Mouse (Mus musculus) kidney, embryonic 15.5 days (tissue): ENCODE data around the gene Slc9a3. TPM values are rescaled to one million over a fixed set of nuclear protein-coding genes. Genes with fewer than 3 reads are reported as not detected.

Experiments
- ATAC-seq: fragments of 200-750 bp; cut with Nextera tagmentation; replicated peaks from 2 replicates; pipeline ENCODE4 v1.8.0; 2017; ENCODE audit warnings: moderate TSS enrichment; ENCODE audit not compliant: low FRiP score
- H3K27ac ChIP-seq: fragments of 300-500 bp; sonication (generic); 2 replicates; pipeline ENCODE4 v1.5.1; 2015; ENCODE audit warnings: mild to moderate bottlenecking, inconsistent platforms
- H3K27me3 ChIP-seq: fragments of 300-500 bp; sonication (generic); 2 replicates; pipeline ENCODE4 v1.6.1; 2015; ENCODE audit warnings: inconsistent platforms
- H3K36me3 ChIP-seq: fragments of 300-500 bp; sonication (generic); 2 replicates; pipeline ENCODE4 v1.6.1; 2015; ENCODE audit warnings: inconsistent platforms
- H3K4me1 ChIP-seq: fragments of 300-500 bp; sonication (generic); 2 replicates; pipeline ENCODE4 v1.6.1; 2015; ENCODE audit warnings: inconsistent platforms
- H3K4me2 ChIP-seq: fragments of 300-500 bp; sonication (generic); 2 replicates; pipeline ENCODE4 v1.6.1; 2015; ENCODE audit warnings: moderate library complexity, mild to moderate bottlenecking, inconsistent platforms
- H3K4me3 ChIP-seq: fragments of 300-500 bp; sonication (generic); replicated peaks from 2 replicates; pipeline ENCODE4 v1.5.1; 2015; ENCODE audit warnings: mild to moderate bottlenecking, inconsistent platforms
- H3K9ac ChIP-seq: fragments of 300-500 bp; sonication (generic); 2 replicates; pipeline ENCODE4 v1.6.1; 2015; ENCODE audit warnings: mild to moderate bottlenecking, inconsistent platforms
- H3K9me3 ChIP-seq: fragments of 300-500 bp; sonication (generic); replicated peaks from 2 replicates; pipeline ENCODE4 v1.6.1; 2016; ENCODE audit warnings: inconsistent platforms
- WGBS: fragments of 180-500 bp; shearing (Covaris S2); methylation state at CpG from one replicate; pipeline ENCODE4 v1.1.7; 2015; ENCODE audit warnings: mixed read lengths; 5-methylcytosine and 5-hydroxymethylcytosine counted together
- polyA plus RNA-seq: library from polyadenylated mRNA; unstranded; fragments of >200 nt; fragmentation: Nextera tagmentation; extraction: Ambion mirVana; gene quantifications from 2 replicates; pipeline ENCODE4 v1.2.1, GENCODE M21; 2015

Gene Slc9a3
- polyA plus RNA-seq, 1 experiment from 2014 or later: 1.8 TPM

- Histone ChIP-seq H3K27ac (no peak overlapping the region), H3K4me3 (peak overlapping the region; percentile 50), H3K27me3 (no peaks in the 10 kb centered on the region), H3K4me1 (peaks cover 11% of the 10 kb centered on the region), H3K4me2 (peak overlapping the region; percentile 82), H3K9me3 (no peaks in the 10 kb centered on the region), H3K36me3 (peaks cover 18% of the 10 kb centered on the region), H3K9ac (peak overlapping the region; percentile 45; the same call in 1 of the 2 replicates)
- ATAC-seq: peak; percentile 81
- 5% methylated on average over 19 of the region's 19 CpGs for WGBS
These were observed 45.2 kb downstream of the Slc9a3 start for GRCm38 (mm10) chr13:74166348-74167056.

GRCm38 (mm10) chr13:74167057-74167413 lies 45.8 kb downstream of the Slc9a3 start:
- H3K27me3 ChIP-seq: no peaks in the 10 kb centered on the region
- peak overlapping the region; percentile 50 for H3K4me3 ChIP-seq
- ATAC-seq: peak; percentile 49
- WGBS: 12% methylated on average over 9 of the region's 9 CpGs
- no peak overlapping the region for H3K27ac ChIP-seq
- H3K9me3 ChIP-seq: no peaks in the 10 kb centered on the region
- peaks cover 23% of the 10 kb centered on the region for H3K36me3 ChIP-seq
- H3K4me2 ChIP-seq: peak overlapping the region; percentile 82
- peaks cover 11% of the 10 kb centered on the region for H3K4me1 ChIP-seq
- H3K9ac ChIP-seq: peak overlapping the region; percentile 45; the same call in 1 of the 2 replicates

- ATAC-seq: no peak
- Histone ChIP-seq H3K36me3 (peaks cover 28% of the 10 kb centered on the region), H3K9me3 (no peaks in the 10 kb centered on the region), H3K4me1 (peaks cover 11% of the 10 kb centered on the region), H3K9ac (no peak overlapping the region), H3K4me3 (no peak overlapping the region), H3K27me3 (no peaks in the 10 kb centered on the region), H3K27ac (no peak overlapping the region), H3K4me2 (no peak overlapping the region)
- 90% methylated on average over 2 of the region's 2 CpGs for WGBS
These were observed 46.2 kb downstream of the Slc9a3 start for GRCm38 (mm10) chr13:74167492-74167891.

GRCm38 (mm10) chr13:74169446-74170164 lies 48.3 kb downstream of the Slc9a3 start:
- H3K4me1 ChIP-seq: peaks cover 11% of the 10 kb centered on the region
- H3K36me3 ChIP-seq: peaks cover 49% of the 10 kb centered on the region
- H3K9me3 ChIP-seq: no peaks in the 10 kb centered on the region
- H3K27ac ChIP-seq: no peak overlapping the region
- ATAC-seq: no peak
- no peak overlapping the region for H3K4me3 ChIP-seq
- H3K4me2 ChIP-seq: no peak overlapping the region
- no peak overlapping the region for H3K9ac ChIP-seq
- WGBS: 81% methylated on average over 10 of the region's 10 CpGs
- no peaks in the 10 kb centered on the region for H3K27me3 ChIP-seq

GRCm38 (mm10) chr13:74172036-74172435 lies 50.8 kb downstream of the Slc9a3 start:
- H3K4me3 ChIP-seq: no peak overlapping the region
- H3K4me1 ChIP-seq: peaks cover 2% of the 10 kb centered on the region; the same call in 1 of the 2 replicates
- no peaks in the 10 kb centered on the region for H3K9me3 ChIP-seq
- WGBS: 94% methylated on average over 5 of the region's 5 CpGs
- no peak overlapping the region for H3K4me2 ChIP-seq
- no peaks in the 10 kb centered on the region for H3K27me3 ChIP-seq
- H3K36me3 ChIP-seq: peaks cover 64% of the 10 kb centered on the region
- H3K9ac ChIP-seq: no peak overlapping the region
- no peak for ATAC-seq
- no peak overlapping the region for H3K27ac ChIP-seq

GRCm38 (mm10) chr13:74183011-74183695 lies 61.9 kb downstream of the Slc9a3 start:
- Histone ChIP-seq H3K27ac (no peak overlapping the region), H3K4me3 (no peak overlapping the region), H3K4me1 (no peaks in the 10 kb centered on the region), H3K36me3 (peaks cover 68% of the 10 kb centered on the region), H3K4me2 (no peak overlapping the region), H3K27me3 (no peaks in the 10 kb centered on the region), H3K9ac (no peak overlapping the region), H3K9me3 (no peaks in the 10 kb centered on the region)
- no peak for ATAC-seq
- WGBS: 86% methylated on average over 5 of the region's 5 CpGs

- no peak for ATAC-seq
- H3K27ac ChIP-seq: no peak overlapping the region
- no peaks in the 10 kb centered on the region for H3K4me1 ChIP-seq
- H3K4me3 ChIP-seq: no peak overlapping the region
- no peak overlapping the region for H3K9ac ChIP-seq
- H3K27me3 ChIP-seq: no peaks in the 10 kb centered on the region
- peaks cover 73% of the 10 kb centered on the region for H3K36me3 ChIP-seq
- no peaks in the 10 kb centered on the region for H3K9me3 ChIP-seq
- 89% methylated on average over 6 of the region's 6 CpGs for WGBS
- no peak overlapping the region for H3K4me2 ChIP-seq
These were observed 71.4 kb downstream of the Slc9a3 start for GRCm38 (mm10) chr13:74192613-74193012.

- H3K9ac ChIP-seq: no peak overlapping the region
- WGBS: 80% methylated on average over 3 of the region's 3 CpGs
- no peak overlapping the region for H3K27ac ChIP-seq
- no peak for ATAC-seq
- no peak overlapping the region for H3K4me3 ChIP-seq
- no peaks in the 10 kb centered on the region for H3K4me1 ChIP-seq
- no peaks in the 10 kb centered on the region for H3K9me3 ChIP-seq
- H3K4me2 ChIP-seq: no peak overlapping the region
- peaks cover 57% of the 10 kb centered on the region for H3K36me3 ChIP-seq
- no peaks in the 10 kb centered on the region for H3K27me3 ChIP-seq
These were observed 75.2 kb downstream of the Slc9a3 start for GRCm38 (mm10) chr13:74196451-74196850.

- Histone ChIP-seq H3K4me1 (peaks cover 17% of the 10 kb centered on the region), H3K4me3 (peak within 1 kb of the TSS; percentile 71), H3K9ac (peak within 1 kb of the TSS; percentile 64), H3K27ac (peak within 1 kb of the TSS; percentile 89), H3K9me3 (no peaks in the 10 kb centered on the region), H3K4me2 (peak within 1 kb of the TSS; percentile 72), H3K27me3 (no peaks in the 10 kb centered on the region), H3K36me3 (peaks cover 23% of the 10 kb centered on the region)
- peak; percentile 99 for ATAC-seq
- under 1% methylated on average over 39 of the region's 39 CpGs for WGBS
These were observed 87.2 kb downstream of the Slc9a3 start, which contains the start of gene Exoc3 for GRCm38 (mm10) chr13:74208317-74208985. Exoc3 (minus strand) TSS chr13:74208732.

GRCm38 (mm10) chr13:74208986-74209345 lies 87.7 kb downstream of the Slc9a3 start:
- Histone ChIP-seq H3K27ac (peak overlapping the region; percentile 89), H3K4me3 (peak overlapping the region; percentile 71), H3K9me3 (no peaks in the 10 kb centered on the region), H3K36me3 (peaks cover 18% of the 10 kb centered on the region), H3K4me2 (peak overlapping the region; percentile 72), H3K4me1 (peaks cover 17% of the 10 kb centered on the region), H3K9ac (peak overlapping the region; percentile 64), H3K27me3 (no peaks in the 10 kb centered on the region)
- 0 out of 2 replicates have a peak, but pooled peaks have one; percentile 26 for ATAC-seq
- 21% methylated on average over 12 of the region's 12 CpGs for WGBS

GRCm38 (mm10) chr13:74218441-74218840 lies 97.2 kb downstream of the Slc9a3 start:
- H3K4me1 ChIP-seq: no peaks in the 10 kb centered on the region
- no peak overlapping the region for H3K9ac ChIP-seq
- H3K4me2 ChIP-seq: no peak overlapping the region
- H3K27me3 ChIP-seq: peaks cover 4% of the 10 kb centered on the region; the same call in 1 of the 2 replicates
- no peaks in the 10 kb centered on the region for H3K36me3 ChIP-seq
- H3K4me3 ChIP-seq: no peak overlapping the region
- H3K9me3 ChIP-seq: no peaks in the 10 kb centered on the region
- 74% methylated on average over 3 of the region's 3 CpGs for WGBS
- no peak for ATAC-seq
- no peak overlapping the region for H3K27ac ChIP-seq
